Mouse (Mus musculus): ENCODE measurements around the gene Trappc2. TPM values are rescaled to one million over a fixed set of nuclear protein-coding genes. Genes with fewer than 3 reads are reported as not detected.

Gene Trappc2
- polyA plus RNA-seq (2014; fragmentation: Nextera tagmentation; extraction: Ambion mirVana), result 37.4 and 46.7 TPM in 2 replicates

DNA sequence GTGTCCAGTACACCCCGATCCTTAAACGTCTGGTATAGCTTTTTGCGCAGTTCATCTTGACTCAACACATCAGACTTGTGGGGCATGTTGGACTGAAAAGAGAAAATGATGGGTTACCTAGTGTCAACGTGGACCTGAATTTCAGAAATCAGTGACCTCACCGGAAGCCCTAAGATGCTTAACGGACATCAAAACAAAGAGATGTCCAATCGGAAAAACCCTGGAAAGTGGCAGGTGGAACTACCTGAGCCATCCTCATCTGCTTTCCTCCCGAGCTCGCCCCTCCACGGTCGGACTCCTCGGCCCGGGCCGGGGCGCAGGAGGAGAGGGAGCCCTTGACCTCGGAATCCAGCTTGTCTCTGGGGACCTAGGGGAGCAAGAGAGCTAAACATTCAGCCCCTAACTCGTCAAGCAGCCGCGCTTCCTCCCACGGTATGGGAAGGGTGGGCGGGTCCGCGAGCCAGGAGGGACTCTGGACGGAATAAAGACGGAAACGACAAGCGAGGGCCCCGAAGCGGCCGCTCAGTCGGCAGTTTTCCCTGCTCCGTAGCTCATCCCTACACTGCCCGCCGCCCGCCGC is at the start of gene Trappc2:
Gene Trappc2 (plus strand): TSS at position 539 of the 580 bp plus-strand sequence.
- WGBS, result 20% methylated on average over 26 of the region's 36 CpGs
- Histone ChIP-seq H3K36me3 (ENCODE audit: control insufficient read depth, insufficient read depth, low read length) (no peaks in the 10 kb centered on the region), H3K27ac (ENCODE audit: low read depth, low read length) (peak within 1 kb of the TSS; percentile 61), H3K4me2 (ENCODE audit: low read depth) (peak within 1 kb of the TSS; percentile 46), H3K27me3 (ENCODE audit: control insufficient read depth, insufficient read depth, low read length) (0 out of 2 replicates have a peak, but pooled peaks cover 6% of the 10 kb centered on the region), H3K4me3 (ENCODE audit: low read depth, low read length) (peak within 1 kb of the TSS; percentile 41), H3K4me1 (ENCODE audit: control insufficient read depth, insufficient read depth, low read length) (no peaks in the 10 kb centered on the region), H3K9me3 (ENCODE audit: control insufficient read depth, low read length) (no peaks in the 10 kb centered on the region), H3K9ac (ENCODE audit: low read length) (peak within 1 kb of the TSS; percentile 71)
- ATAC-seq (ENCODE audit: insufficient read depth, low FRiP score, low TSS enrichment) (peak; percentile 35; the same call in 1 of the 2 replicates), DNase-seq (ENCODE audit: low spot score) (no peak)

DNA sequence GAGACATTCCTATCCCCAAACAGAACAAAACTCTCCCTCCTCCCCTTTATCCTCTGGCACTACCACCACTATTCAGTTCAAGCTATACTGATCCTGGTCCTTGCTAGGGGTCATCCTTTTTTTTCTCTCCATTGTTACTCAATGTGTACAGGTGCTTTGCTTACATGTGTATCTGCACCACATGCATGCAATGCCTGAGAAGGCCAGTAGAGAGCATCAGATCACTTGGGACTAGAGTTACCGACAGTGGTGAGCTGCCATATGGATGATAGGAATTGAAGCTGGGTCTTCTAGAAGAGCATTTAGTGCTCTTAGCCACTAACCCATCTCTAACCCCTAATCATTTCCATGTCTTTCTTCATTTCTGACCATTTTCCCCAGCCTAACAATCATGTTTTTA is 46.6 kb upstream of the Trappc2 start:
- Histone ChIP-seq H3K4me2 (ENCODE audit: low read depth) (no peak overlapping the region), H3K27me3 (ENCODE audit: control insufficient read depth, insufficient read depth, low read length) (peaks cover 2% of the 10 kb centered on the region; the same call in 1 of the 2 replicates), H3K4me3 (ENCODE audit: low read depth, low read length) (no peak overlapping the region), H3K4me1 (ENCODE audit: control insufficient read depth, insufficient read depth, low read length) (no peaks in the 10 kb centered on the region), H3K9ac (ENCODE audit: low read length) (no peak overlapping the region), H3K36me3 (ENCODE audit: control insufficient read depth, insufficient read depth, low read length) (no peaks in the 10 kb centered on the region), H3K9me3 (ENCODE audit: control insufficient read depth, low read length) (no peaks in the 10 kb centered on the region), H3K27ac (ENCODE audit: low read depth, low read length) (no peak overlapping the region)
- ATAC-seq (ENCODE audit: insufficient read depth, low FRiP score, low TSS enrichment) (no peak), DNase-seq (ENCODE audit: low spot score) (no peak)
- WGBS, result 84% methylated on average over 1 of the region's 1 CpGs

DNA sequence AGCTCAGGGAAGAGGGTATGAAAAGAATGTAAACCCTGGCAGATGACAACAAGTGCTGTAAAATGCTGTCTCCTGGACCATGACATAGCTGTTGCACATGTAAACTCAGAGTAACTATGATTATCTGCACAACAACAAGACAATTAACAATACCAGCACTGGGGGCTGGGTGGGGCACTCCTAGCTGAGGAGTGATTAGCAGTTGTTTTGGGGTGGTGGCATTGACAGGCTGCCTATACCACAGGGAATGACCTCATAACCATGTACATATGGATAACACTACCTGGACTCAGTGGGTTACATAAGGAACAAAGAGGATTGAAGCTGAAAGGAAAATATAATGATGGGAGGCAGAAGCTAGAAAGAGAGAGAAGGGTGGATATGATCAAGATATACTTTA is 32.5 kb upstream of the Trappc2 start:
- DNase-seq (ENCODE audit: low spot score), result no peak
- Histone ChIP-seq H3K9ac (ENCODE audit: low read length) (no peak overlapping the region), H3K4me2 (ENCODE audit: low read depth) (no peak overlapping the region), H3K4me1 (ENCODE audit: control insufficient read depth, insufficient read depth, low read length) (no peaks in the 10 kb centered on the region), H3K9me3 (ENCODE audit: control insufficient read depth, low read length) (no peaks in the 10 kb centered on the region), H3K27ac (ENCODE audit: low read depth, low read length) (no peak overlapping the region), H3K36me3 (ENCODE audit: control insufficient read depth, insufficient read depth, low read length) (no peaks in the 10 kb centered on the region), H3K27me3 (ENCODE audit: control insufficient read depth, insufficient read depth, low read length) (0 out of 2 replicates have a peak, but pooled peaks cover 2% of the 10 kb centered on the region), H3K4me3 (ENCODE audit: low read depth, low read length) (no peak overlapping the region)
- no peak for ATAC-seq (ENCODE audit: insufficient read depth, low FRiP score, low TSS enrichment)

DNA sequence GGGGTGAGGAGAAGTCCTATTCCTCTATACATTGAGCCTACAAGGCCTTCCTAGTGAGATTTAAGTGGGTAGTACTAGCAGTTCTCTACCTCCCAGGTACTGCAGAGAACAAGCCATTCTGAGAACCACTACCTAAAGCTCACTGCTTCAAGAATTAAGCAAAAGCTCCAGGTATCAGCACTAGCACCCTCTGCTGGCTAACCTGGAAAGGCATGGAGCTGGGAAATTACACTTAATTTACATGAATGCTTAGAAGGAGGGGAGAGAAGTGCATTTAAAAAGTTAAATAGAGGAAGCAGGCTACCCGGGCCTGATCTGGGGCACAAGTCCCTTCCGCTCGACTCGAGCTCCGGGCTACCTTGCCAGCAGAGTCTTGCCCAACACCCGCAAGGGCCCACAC is 24.2 kb upstream of the Trappc2 start:
- no peaks in the 10 kb centered on the region for H3K36me3 ChIP-seq (ENCODE audit: control insufficient read depth, insufficient read depth, low read length)
- no peak overlapping the region for H3K4me2 ChIP-seq (ENCODE audit: low read depth)
- ATAC-seq (ENCODE audit: insufficient read depth, low FRiP score, low TSS enrichment) (no peak), DNase-seq (ENCODE audit: low spot score) (peak; percentile 14)
- H3K4me1 ChIP-seq (ENCODE audit: control insufficient read depth, insufficient read depth, low read length), result no peaks in the 10 kb centered on the region
- 87% methylated on average over 4 of the region's 6 CpGs for WGBS
- H3K27ac ChIP-seq (ENCODE audit: low read depth, low read length), result no peak overlapping the region
- no peaks in the 10 kb centered on the region for H3K27me3 ChIP-seq (ENCODE audit: control insufficient read depth, insufficient read depth, low read length)
- no peak overlapping the region for H3K4me3 ChIP-seq (ENCODE audit: low read depth, low read length)
- no peaks in the 10 kb centered on the region for H3K9me3 ChIP-seq (ENCODE audit: control insufficient read depth, low read length)
- no peak overlapping the region for H3K9ac ChIP-seq (ENCODE audit: low read length)

DNA sequence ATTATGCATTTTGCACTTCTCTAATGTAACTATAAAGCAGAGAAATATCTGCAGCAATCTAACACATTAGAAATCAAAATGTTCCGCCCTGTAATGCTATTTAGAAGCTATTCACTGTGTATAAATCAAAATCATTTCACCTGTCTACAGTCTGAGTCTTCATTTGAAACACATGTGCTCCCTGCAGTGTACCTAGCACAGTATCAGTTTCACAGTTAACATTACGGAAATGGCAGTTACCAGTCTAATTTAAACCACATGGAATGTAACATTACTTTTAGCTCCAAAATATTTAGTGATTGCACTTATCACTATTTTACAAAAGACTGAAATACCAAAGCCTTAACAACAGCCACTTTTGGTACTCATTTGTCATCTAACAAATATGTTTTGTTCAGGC is 5.6 kb upstream of the Trappc2 start:
- Histone ChIP-seq H3K27me3 (ENCODE audit: control insufficient read depth, insufficient read depth, low read length) (no peaks in the 10 kb centered on the region), H3K4me1 (ENCODE audit: control insufficient read depth, insufficient read depth, low read length) (no peaks in the 10 kb centered on the region), H3K36me3 (ENCODE audit: control insufficient read depth, insufficient read depth, low read length) (no peaks in the 10 kb centered on the region), H3K27ac (ENCODE audit: low read depth, low read length) (no peak overlapping the region), H3K4me3 (ENCODE audit: low read depth, low read length) (no peak overlapping the region), H3K9me3 (ENCODE audit: control insufficient read depth, low read length) (no peaks in the 10 kb centered on the region), H3K4me2 (ENCODE audit: low read depth) (no peak overlapping the region), H3K9ac (ENCODE audit: low read length) (no peak overlapping the region)
- WGBS, result 81% methylated on average over 2 of the region's 2 CpGs
- ATAC-seq (ENCODE audit: insufficient read depth, low FRiP score, low TSS enrichment), result no peak
- DNase-seq (ENCODE audit: low spot score), result no peak

GRCm38 (mm10) chrX:166440616-166441063 is 266 bp downstream of the Trappc2 start, which contains the start of gene Ofd1:
Gene Ofd1 (minus strand): TSS chrX:166440704.
- H3K27ac ChIP-seq (ENCODE audit: low read depth, low read length), result peak within 1 kb of the TSS; percentile 61
- H3K36me3 ChIP-seq (ENCODE audit: control insufficient read depth, insufficient read depth, low read length), result no peaks in the 10 kb centered on the region
- 16% methylated on average over 38 of the region's 44 CpGs for WGBS
- H3K4me2 ChIP-seq (ENCODE audit: low read depth), result peak within 1 kb of the TSS; percentile 46
- ATAC-seq (ENCODE audit: insufficient read depth, low FRiP score, low TSS enrichment) (peak; percentile 99), DNase-seq (ENCODE audit: low spot score) (peak; percentile 91)
- 0 out of 2 replicates have a peak, but pooled peaks cover 6% of the 10 kb centered on the region for H3K27me3 ChIP-seq (ENCODE audit: control insufficient read depth, insufficient read depth, low read length)
- peak within 1 kb of the TSS; percentile 71 for H3K9ac ChIP-seq (ENCODE audit: low read length)
- no peaks in the 10 kb centered on the region for H3K9me3 ChIP-seq (ENCODE audit: control insufficient read depth, low read length)
- peak within 1 kb of the TSS; percentile 41 for H3K4me3 ChIP-seq (ENCODE audit: low read depth, low read length)
- no peaks in the 10 kb centered on the region for H3K4me1 ChIP-seq (ENCODE audit: control insufficient read depth, insufficient read depth, low read length)

DNA sequence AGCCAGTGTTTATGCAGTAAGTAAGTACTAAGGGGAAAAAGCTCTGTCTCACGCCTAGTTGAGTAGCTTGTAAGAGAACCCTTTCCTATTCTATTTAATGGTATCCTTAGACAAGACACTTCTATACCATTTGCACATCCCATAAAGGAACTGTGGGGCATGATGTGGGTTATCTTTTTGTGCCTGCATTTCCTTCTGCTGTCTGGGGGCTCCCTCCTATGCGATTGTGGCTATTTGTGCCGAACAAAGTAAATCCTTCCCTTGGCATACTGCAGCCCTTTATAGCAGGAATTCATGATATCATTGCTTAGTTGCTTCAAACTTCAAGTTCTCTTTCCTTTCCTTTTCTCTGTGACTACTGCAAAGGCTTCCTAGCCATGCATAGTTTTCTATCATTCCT is 4.2 kb downstream of the Trappc2 start:
- no peak overlapping the region for H3K4me2 ChIP-seq (ENCODE audit: low read depth)
- H3K4me1 ChIP-seq (ENCODE audit: control insufficient read depth, insufficient read depth, low read length), result no peaks in the 10 kb centered on the region
- H3K27me3 ChIP-seq (ENCODE audit: control insufficient read depth, insufficient read depth, low read length), result 0 out of 2 replicates have a peak, but pooled peaks cover 6% of the 10 kb centered on the region
- H3K36me3 ChIP-seq (ENCODE audit: control insufficient read depth, insufficient read depth, low read length), result no peaks in the 10 kb centered on the region
- H3K9me3 ChIP-seq (ENCODE audit: control insufficient read depth, low read length), result no peaks in the 10 kb centered on the region
- no peak overlapping the region for H3K9ac ChIP-seq (ENCODE audit: low read length)
- 79% methylated on average over 3 of the region's 3 CpGs for WGBS
- H3K27ac ChIP-seq (ENCODE audit: low read depth, low read length), result no peak overlapping the region
- ATAC-seq (ENCODE audit: insufficient read depth, low FRiP score, low TSS enrichment), result no peak
- DNase-seq (ENCODE audit: low spot score), result no peak
- no peak overlapping the region for H3K4me3 ChIP-seq (ENCODE audit: low read depth, low read length)

DNA sequence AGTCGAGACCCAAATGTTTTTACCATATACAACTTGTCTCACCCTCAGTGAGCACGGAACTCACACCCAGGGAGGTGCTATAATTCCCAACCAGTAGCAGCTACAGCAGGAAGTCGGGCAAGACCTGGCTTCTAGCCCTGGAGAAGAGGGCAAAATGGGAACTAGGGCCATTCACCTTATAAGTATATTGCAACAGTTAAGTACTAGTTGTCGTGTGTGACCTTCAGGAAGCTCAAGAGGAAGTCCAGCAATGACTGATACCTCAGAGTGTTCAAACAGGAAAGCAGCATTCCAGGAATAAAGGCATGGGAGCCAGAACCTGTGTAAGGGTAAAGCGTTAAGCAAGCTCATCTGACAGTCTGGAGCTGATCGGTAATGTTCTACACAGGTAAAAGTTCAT is 13.2 kb downstream of the Trappc2 start:
- no peak for ATAC-seq (ENCODE audit: insufficient read depth, low FRiP score, low TSS enrichment)
- H3K4me2 ChIP-seq (ENCODE audit: low read depth), result no peak overlapping the region
- no peaks in the 10 kb centered on the region for H3K27me3 ChIP-seq (ENCODE audit: control insufficient read depth, insufficient read depth, low read length)
- H3K36me3 ChIP-seq (ENCODE audit: control insufficient read depth, insufficient read depth, low read length), result no peaks in the 10 kb centered on the region
- H3K9ac ChIP-seq (ENCODE audit: low read length), result no peak overlapping the region
- H3K9me3 ChIP-seq (ENCODE audit: control insufficient read depth, low read length), result no peaks in the 10 kb centered on the region
- DNase-seq (ENCODE audit: low spot score), result no peak
- H3K4me1 ChIP-seq (ENCODE audit: control insufficient read depth, insufficient read depth, low read length), result no peaks in the 10 kb centered on the region
- no peak overlapping the region for H3K4me3 ChIP-seq (ENCODE audit: low read depth, low read length)
- no peak overlapping the region for H3K27ac ChIP-seq (ENCODE audit: low read depth, low read length)
- WGBS, result 83% methylated on average over 6 of the region's 6 CpGs

- Histone ChIP-seq H3K36me3 (ENCODE audit: control insufficient read depth, insufficient read depth, low read length) (no peaks in the 10 kb centered on the region), H3K27ac (ENCODE audit: low read depth, low read length) (no peak overlapping the region), H3K4me3 (ENCODE audit: low read depth, low read length) (no peak overlapping the region), H3K4me2 (ENCODE audit: low read depth) (no peak overlapping the region), H3K9ac (ENCODE audit: low read length) (no peak overlapping the region), H3K27me3 (ENCODE audit: control insufficient read depth, insufficient read depth, low read length) (no peaks in the 10 kb centered on the region), H3K9me3 (ENCODE audit: control insufficient read depth, low read length) (no peaks in the 10 kb centered on the region), H3K4me1 (ENCODE audit: control insufficient read depth, insufficient read depth, low read length) (no peaks in the 10 kb centered on the region)
- no peak for ATAC-seq (ENCODE audit: insufficient read depth, low FRiP score, low TSS enrichment)
- 76% methylated on average over 3 of the region's 3 CpGs for WGBS
- no peak for DNase-seq (ENCODE audit: low spot score)
These were observed 14.0 kb downstream of the Trappc2 start for GRCm38 (mm10) chrX:166454331-166454730.
